Mouse (Mus musculus) R1 (cell line): ENCODE measurements around the gene Gm3012.
"Not testable (repeated sequence)": the region's sequence is repeated elsewhere in the genome, so short reads cannot be mapped to it uniquely, and the experiment has no call there.

Experiments used
- DNase-seq: peaks from one replicate; pipeline ENCODE4 v3.0.0-alpha.2; 2018; ENCODE audit warnings: low read depth, low spot score

Gm3012 gene

GRCm38 (mm10) chr14:3634212-3634611 lies at the start of gene Gm3012:
Gene Gm3012, plus strand, starts transcription at chr14:3634512.
- not testable (repeated sequence) for DNase-seq

- DNase-seq = not testable (repeated sequence)
Measured at GRCm38 (mm10) chr14:3651730-3652129, 17.4 kb downstream of the Gm3012 start, which contains the start of gene Gm3020. Gene Gm3020, plus strand, starts transcription at chr14:3652030.

GRCm38 (mm10) chr14:3688483-3688882 lies 54.2 kb downstream of the Gm3012 start, which contains the start of gene Gm3043:
Gene Gm3043, plus strand, starts transcription at chr14:3688783.
- not testable (repeated sequence) for DNase-seq
